Mouse (Mus musculus) bone marrow, adult 2 months (tissue): ENCODE data around the gene Pmpcb.

Experiments
- CTCF ChIP-seq: fragments of 200-500 bp; IDR thresholded peaks from 2 replicates; pipeline ENCODE4 v1.5.1; 2011; ENCODE audit warnings: low read length, control low read depth; ENCODE audit not compliant: control insufficient read depth, insufficient read depth
- POLR2A ChIP-seq: fragments of 200-500 bp; IDR thresholded peaks from 2 replicates; pipeline ENCODE4 v1.6.1; 2011; ENCODE audit warnings: low read depth, mild to moderate bottlenecking, control low read depth, low read length, borderline replicate concordance; ENCODE audit not compliant: control insufficient read depth

DNA sequence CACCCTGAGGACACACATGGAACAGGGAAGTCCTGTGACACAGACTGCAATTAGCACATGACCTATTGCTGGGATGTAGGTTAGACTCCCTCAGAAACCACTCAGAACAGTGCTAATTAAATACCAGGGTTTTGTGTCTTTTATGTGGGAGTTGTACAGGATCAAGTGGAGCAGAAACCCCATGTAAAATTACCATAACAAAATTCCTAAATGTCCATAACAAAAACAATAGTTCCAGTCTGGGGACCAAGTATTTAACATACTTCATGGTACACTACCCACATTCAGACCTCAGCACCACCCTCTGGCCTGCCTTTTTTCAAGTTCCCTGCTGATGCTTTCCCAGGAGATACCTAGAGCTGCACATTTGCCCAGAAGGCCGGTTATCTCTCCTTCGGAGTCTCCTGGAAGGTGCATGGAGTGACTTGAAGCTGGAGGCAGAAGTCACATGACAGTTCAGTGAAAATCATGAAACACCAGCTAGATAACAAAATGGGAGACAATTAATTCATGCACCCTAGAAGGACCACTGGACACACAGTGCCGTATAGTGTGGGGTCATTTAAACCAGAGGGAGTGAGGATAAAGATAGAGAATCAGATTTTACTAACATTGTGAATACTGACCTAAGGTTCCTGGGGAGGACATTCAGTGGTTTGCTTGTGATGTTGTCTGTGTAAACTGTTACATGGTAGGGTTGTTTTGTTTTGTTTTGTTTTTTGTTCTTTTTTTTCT lies 4.6 kb upstream of the Pmpcb start:
- TF ChIP-seq POLR2A (no peak), CTCF (no peak)
